Mouse (Mus musculus): ENCODE measurements around the gene Mtcl1. TPM values are rescaled to one million over a fixed set of nuclear protein-coding genes. Genes with fewer than 3 reads are reported as not detected.
A peak's percentile ranks its signal among the peaks of the same experiment; 100 is the strongest.

Mtcl1 gene
- polyA plus RNA-seq, 1 experiment from 2014 or later, result 1.8 TPM

GRCm38 (mm10) chr17:66374633-66375272 lies 74.8 kb downstream of the Mtcl1 start:
- Histone ChIP-seq H3K4me1 (replicated peaks; ENCODE audit: control insufficient read depth, insufficient read depth) (no peaks in the 10 kb centered on the region), H3K4me2 (replicated peaks; ENCODE audit: low read depth) (no peak overlapping the region), H3K9me3 (ENCODE audit: control insufficient read depth, low read length) (no peaks in the 10 kb centered on the region), H3K27me3 (ENCODE audit: control insufficient read depth, insufficient read depth, low read length) (no peaks in the 10 kb centered on the region), H3K9ac (ENCODE audit: low read length) (no peak overlapping the region), H3K4me3 (ENCODE audit: low read depth, low read length) (no peak overlapping the region), H3K27ac (replicated peaks) (0 out of 2 replicates have a peak overlapping the region, but pooled peaks have one; percentile 4), H3K36me3 (ENCODE audit: control insufficient read depth, insufficient read depth, low read length) (no peaks in the 10 kb centered on the region)
- TF ChIP-seq EP300 (optimal IDR thresholded peaks at IDR 0.05), result no peak
- TF ChIP-seq CTCF (IDR thresholded peaks at IDR 0.05; ENCODE audit: low read depth), result no peak
- 55% methylated on average over 14 of the region's 14 CpGs for WGBS
- ATAC-seq (ENCODE audit: low FRiP score, low TSS enrichment) (no peak), DNase-seq (ENCODE audit: low spot score) (no peak)

- no peak overlapping the region for H3K4me3 ChIP-seq (ENCODE audit: low read depth, low read length)
- 69% methylated on average over 9 of the region's 9 CpGs for WGBS
Measured at GRCm38 (mm10) chr17:66370867-66371266, 78.7 kb downstream of the Mtcl1 start.

GRCm38 (mm10) chr17:66369777-66370176 lies 79.8 kb downstream of the Mtcl1 start:
- TF ChIP-seq CTCF (IDR thresholded peaks at IDR 0.05; ENCODE audit: low read depth) (no peak), EP300 (optimal IDR thresholded peaks at IDR 0.05) (no peak)
- Histone ChIP-seq H3K9ac (ENCODE audit: low read length) (no peak overlapping the region), H3K4me2 (replicated peaks; ENCODE audit: low read depth) (no peak overlapping the region), H3K36me3 (ENCODE audit: control insufficient read depth, insufficient read depth, low read length) (no peaks in the 10 kb centered on the region), H3K4me3 (ENCODE audit: low read depth, low read length) (no peak overlapping the region), H3K9me3 (ENCODE audit: control insufficient read depth, low read length) (no peaks in the 10 kb centered on the region), H3K4me1 (replicated peaks; ENCODE audit: control insufficient read depth, insufficient read depth) (no peaks in the 10 kb centered on the region), H3K27me3 (ENCODE audit: control insufficient read depth, insufficient read depth, low read length) (no peaks in the 10 kb centered on the region), H3K27ac (replicated peaks) (no peak overlapping the region)
- 74% methylated on average over 6 of the region's 6 CpGs for WGBS
- ATAC-seq (ENCODE audit: low FRiP score, low TSS enrichment) (no peak), DNase-seq (ENCODE audit: low spot score) (no peak)

More at GRCm38 (mm10) chr17:66370867-66371266, 78.7 kb downstream of the Mtcl1 start:
- Histone ChIP-seq H3K9ac (ENCODE audit: low read length) (no peak overlapping the region), H3K36me3 (ENCODE audit: control insufficient read depth, insufficient read depth, low read length) (no peaks in the 10 kb centered on the region), H3K4me2 (replicated peaks; ENCODE audit: low read depth) (no peak overlapping the region), H3K27ac (replicated peaks) (no peak overlapping the region), H3K27me3 (ENCODE audit: control insufficient read depth, insufficient read depth, low read length) (no peaks in the 10 kb centered on the region), H3K4me1 (replicated peaks; ENCODE audit: control insufficient read depth, insufficient read depth) (no peaks in the 10 kb centered on the region), H3K9me3 (ENCODE audit: control insufficient read depth, low read length) (no peaks in the 10 kb centered on the region)
- TF ChIP-seq CTCF (IDR thresholded peaks at IDR 0.05; ENCODE audit: low read depth) (no peak), EP300 (optimal IDR thresholded peaks at IDR 0.05) (no peak)
- DNase-seq (ENCODE audit: low spot score), result no peak
- ATAC-seq (ENCODE audit: low FRiP score, low TSS enrichment), result no peak

- no peak overlapping the region for H3K9ac ChIP-seq (ENCODE audit: low read length)
- no peak for TF ChIP-seq CTCF (IDR thresholded peaks at IDR 0.05; ENCODE audit: low read depth)
- TF ChIP-seq EP300 (optimal IDR thresholded peaks at IDR 0.05), result no peak
- no peaks in the 10 kb centered on the region for H3K27me3 ChIP-seq (ENCODE audit: control insufficient read depth, insufficient read depth, low read length)
- no peak overlapping the region for H3K27ac ChIP-seq (replicated peaks)
- DNase-seq (ENCODE audit: low spot score) (no peak), ATAC-seq (ENCODE audit: low FRiP score, low TSS enrichment) (no peak)
- no peaks in the 10 kb centered on the region for H3K9me3 ChIP-seq (ENCODE audit: control insufficient read depth, low read length)
- no peak overlapping the region for H3K4me3 ChIP-seq (ENCODE audit: low read depth, low read length)
- 95% methylated on average over 11 of the region's 11 CpGs for WGBS
- no peak overlapping the region for H3K4me2 ChIP-seq (replicated peaks; ENCODE audit: low read depth)
- no peaks in the 10 kb centered on the region for H3K4me1 ChIP-seq (replicated peaks; ENCODE audit: control insufficient read depth, insufficient read depth)
- no peaks in the 10 kb centered on the region for H3K36me3 ChIP-seq (ENCODE audit: control insufficient read depth, insufficient read depth, low read length)
Measured at GRCm38 (mm10) chr17:66368127-66368526, 81.4 kb downstream of the Mtcl1 start.

- TF ChIP-seq EP300 (optimal IDR thresholded peaks at IDR 0.05) (no peak), CTCF (IDR thresholded peaks at IDR 0.05; ENCODE audit: low read depth) (no peak)
- Histone ChIP-seq H3K4me2 (replicated peaks; ENCODE audit: low read depth) (no peak overlapping the region), H3K4me3 (ENCODE audit: low read depth, low read length) (no peak overlapping the region), H3K9me3 (ENCODE audit: control insufficient read depth, low read length) (no peaks in the 10 kb centered on the region), H3K27ac (replicated peaks) (no peak overlapping the region), H3K36me3 (ENCODE audit: control insufficient read depth, insufficient read depth, low read length) (no peaks in the 10 kb centered on the region), H3K27me3 (ENCODE audit: control insufficient read depth, insufficient read depth, low read length) (no peaks in the 10 kb centered on the region), H3K4me1 (replicated peaks; ENCODE audit: control insufficient read depth, insufficient read depth) (no peaks in the 10 kb centered on the region), H3K9ac (ENCODE audit: low read length) (no peak overlapping the region)
- DNase-seq (ENCODE audit: low spot score) (no peak), ATAC-seq (ENCODE audit: low FRiP score, low TSS enrichment) (no peak)
- 74% methylated on average over 1 of the region's 1 CpGs for WGBS
Measured at GRCm38 (mm10) chr17:66365664-66366063, 83.9 kb downstream of the Mtcl1 start.

GRCm38 (mm10) chr17:66365293-66365642 lies 84.3 kb downstream of the Mtcl1 start:
- Histone ChIP-seq H3K4me2 (replicated peaks; ENCODE audit: low read depth) (no peak overlapping the region), H3K4me3 (ENCODE audit: low read depth, low read length) (no peak overlapping the region), H3K27me3 (ENCODE audit: control insufficient read depth, insufficient read depth, low read length) (no peaks in the 10 kb centered on the region), H3K27ac (replicated peaks) (no peak overlapping the region), H3K4me1 (replicated peaks; ENCODE audit: control insufficient read depth, insufficient read depth) (no peaks in the 10 kb centered on the region), H3K36me3 (ENCODE audit: control insufficient read depth, insufficient read depth, low read length) (no peaks in the 10 kb centered on the region), H3K9me3 (ENCODE audit: control insufficient read depth, low read length) (no peaks in the 10 kb centered on the region), H3K9ac (ENCODE audit: low read length) (no peak overlapping the region)
- ATAC-seq (ENCODE audit: low FRiP score, low TSS enrichment), result no peak
- TF ChIP-seq CTCF (IDR thresholded peaks at IDR 0.05; ENCODE audit: low read depth) (no peak), EP300 (optimal IDR thresholded peaks at IDR 0.05) (no peak)
- 76% methylated on average over 3 of the region's 3 CpGs for WGBS
- no peak for DNase-seq (ENCODE audit: low spot score)

Data from stomach, postnatal 0 days (tissue).